Mouse (Mus musculus) C2C12 (cell line): ENCODE measurements around the gene Mafk. TPM values are rescaled to one million over a fixed set of nuclear protein-coding genes. Genes with fewer than 3 reads are reported as not detected.
A peak's percentile ranks its signal among the peaks of the same experiment; 100 is the strongest.

Experiments used
- H3K27me3 ChIP-seq: one replicate; pipeline ENCODE4 v1.6.1; 2011; ENCODE audit not compliant: control insufficient read depth, insufficient read depth, insufficient read length
- H3K36me3 ChIP-seq: one replicate; pipeline ENCODE4 v1.6.1; 2011; ENCODE audit not compliant: control insufficient read depth, insufficient read depth
- H3K4me3 ChIP-seq: one replicate; pipeline ENCODE4 v1.5.1; 2011; ENCODE audit warnings: mild to moderate bottlenecking, control low read depth; ENCODE audit not compliant: poor library complexity, insufficient read depth, severe bottlenecking
- H3K79me2 ChIP-seq: one replicate; pipeline ENCODE4 v1.6.1; 2011; ENCODE audit not compliant: control insufficient read depth, insufficient read depth
- H3K79me3 ChIP-seq: one replicate; pipeline ENCODE4 v1.6.1; 2011; ENCODE audit warnings: low read depth, control low read depth
- H3ac ChIP-seq: one replicate; pipeline ENCODE3; 2011; ENCODE audit warnings: low read depth; ENCODE audit not compliant: control insufficient read depth, insufficient read length
- CEBPB ChIP-seq: IDR thresholded peaks from one replicate; pipeline ENCODE4 v1.6.1; 2011; ENCODE audit warnings: low read depth, mild to moderate bottlenecking, control low read depth, moderate library complexity
- CTCF ChIP-seq: IDR thresholded peaks from one replicate; pipeline ENCODE4 v1.5.1; 2011; ENCODE audit not compliant: control insufficient read depth, insufficient read depth, insufficient read length
- FOSL1 ChIP-seq: IDR thresholded peaks from one replicate; pipeline ENCODE4 v1.8.0; 2011; ENCODE audit warnings: mild to moderate bottlenecking, low read length; ENCODE audit not compliant: poor library complexity, insufficient read depth, severe bottlenecking
- MAX ChIP-seq: IDR thresholded peaks from one replicate; pipeline ENCODE4 v1.6.1; 2011; ENCODE audit warnings: mild to moderate bottlenecking, control low read depth
- MYOD1 ChIP-seq: IDR thresholded peaks from one replicate; pipeline ENCODE4 v1.6.1; 2011; ENCODE audit warnings: low read depth; ENCODE audit not compliant: control insufficient read depth, insufficient read length
- MYOG ChIP-seq: IDR thresholded peaks from one replicate; pipeline ENCODE4 v1.6.1; 2011; ENCODE audit not compliant: control insufficient read depth, insufficient read length; ENCODE audit errors: extremely low read depth
- USF1 ChIP-seq: IDR thresholded peaks from one replicate; pipeline ENCODE4 v1.6.1; 2011; ENCODE audit warnings: low read depth, mild to moderate bottlenecking, control low read depth, moderate library complexity
- polyA plus RNA-seq: library from polyadenylated mRNA; unstranded; fragments of >200 nt; fragmentation: generic; extraction: Trizol; gene quantifications from one replicate; pipeline ENCODE4 v1.2.1, GENCODE M21; 2012; ENCODE audit warnings: missing spikeins

Gene Mafk
- polyA plus RNA-seq, 1 experiment = 11.9 TPM

- Histone ChIP-seq H3K36me3 (peaks cover 10% of the 10 kb centered on the region), H3K79me3 (no peaks in the 10 kb centered on the region), H3K4me3 (no peak overlapping the region), H3ac (no peak overlapping the region), H3K79me2 (no peaks in the 10 kb centered on the region), H3K27me3 (peaks cover 9% of the 10 kb centered on the region)
- TF ChIP-seq FOSL1 = no peak
- TF ChIP-seq MAX = no peak
- no peak for TF ChIP-seq USF1
- no peak for TF ChIP-seq MYOD1
- no peak for TF ChIP-seq CTCF
- no peak for TF ChIP-seq MYOG
- no peak for TF ChIP-seq CEBPB
Observed at GRCm38 (mm10) chr5:139818056-139818455, 26.7 kb downstream of the Mafk start.

DNA sequence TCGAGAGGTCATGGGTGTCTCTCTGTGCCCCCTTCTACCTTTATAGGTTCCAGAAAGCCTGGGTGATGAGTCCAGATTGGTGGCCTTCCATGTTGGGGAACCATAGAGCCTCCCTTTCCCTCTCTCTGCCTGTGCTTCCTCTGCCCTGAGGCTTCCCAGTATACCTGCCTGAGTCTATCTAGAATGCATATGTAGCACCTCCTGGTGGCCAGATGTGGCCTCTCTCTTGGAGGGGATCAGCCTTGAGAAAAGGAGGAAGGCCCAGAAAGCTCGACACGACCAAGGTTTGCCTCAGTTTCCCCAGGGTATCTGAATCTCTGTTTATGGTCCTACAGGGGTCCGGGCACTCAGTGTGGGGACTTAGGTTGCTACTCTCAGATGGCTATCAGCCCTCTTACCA is 27.5 kb downstream of the Mafk start:
- H3K36me3 ChIP-seq = peaks cover 13% of the 10 kb centered on the region
- H3K4me3 ChIP-seq = no peak overlapping the region
- no peak for TF ChIP-seq MAX
- no peak for TF ChIP-seq MYOD1
- TF ChIP-seq CTCF = no peak
- TF ChIP-seq FOSL1 = no peak
- no peak for TF ChIP-seq CEBPB
- TF ChIP-seq USF1 = no peak
- TF ChIP-seq MYOG = no peak
- H3K27me3 ChIP-seq = peaks cover 6% of the 10 kb centered on the region
- no peaks in the 10 kb centered on the region for H3K79me3 ChIP-seq
- H3ac ChIP-seq = no peak overlapping the region
- no peaks in the 10 kb centered on the region for H3K79me2 ChIP-seq

DNA sequence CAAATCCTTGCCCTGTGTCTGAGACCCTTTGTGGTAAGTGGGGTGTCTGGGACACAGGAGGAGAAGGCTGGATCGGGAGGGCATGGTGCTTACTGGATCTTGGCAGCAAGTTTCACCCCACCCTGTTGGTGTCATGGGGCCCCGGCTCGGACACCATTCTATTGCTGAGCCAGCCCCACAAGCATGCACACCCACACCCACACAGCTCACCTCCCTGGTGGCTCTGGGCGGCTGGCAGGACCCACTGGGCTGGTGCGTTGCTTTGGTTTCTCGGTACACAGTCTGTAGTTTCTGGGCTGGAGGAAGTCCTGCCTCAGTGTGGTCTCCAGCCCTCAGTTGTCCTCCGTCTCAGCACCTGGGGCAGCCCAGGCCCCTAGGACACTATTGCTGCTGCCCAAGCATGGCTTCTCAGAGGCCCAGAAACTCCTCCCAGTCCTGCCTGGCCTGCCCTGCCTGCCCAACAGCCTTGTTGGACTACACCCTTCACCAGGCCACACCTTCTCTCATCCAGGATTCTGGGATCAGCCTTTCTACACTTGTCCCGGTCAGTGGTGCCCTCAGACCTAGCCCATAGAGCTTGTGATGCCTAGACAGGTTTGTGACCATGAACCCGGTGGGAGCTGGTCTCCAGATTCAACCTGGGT is 28.3 kb downstream of the Mafk start, which contains the start of gene Tmem184a:
TSS of gene Tmem184a (minus strand) at position 380 of the 644 bp plus-strand sequence.
- H3K4me3 ChIP-seq = no peak within 1 kb of the TSS
- TF ChIP-seq MYOD1 (no peak), CEBPB (no peak), MYOG (no peak), CTCF (no peak), MAX (no peak), USF1 (no peak), FOSL1 (no peak)
- peaks cover 22% of the 10 kb centered on the region for H3K36me3 ChIP-seq
- H3K79me3 ChIP-seq = no peaks in the 10 kb centered on the region
- no peaks in the 10 kb centered on the region for H3K79me2 ChIP-seq
- no peaks in the 10 kb centered on the region for H3K27me3 ChIP-seq
- no peak within 1 kb of the TSS for H3ac ChIP-seq

GRCm38 (mm10) chr5:139821466-139822459 is 30.4 kb downstream of the Mafk start:
- no peak overlapping the region for H3ac ChIP-seq
- TF ChIP-seq MYOD1 (peak; percentile 3), CEBPB (no peak)
- peaks cover 18% of the 10 kb centered on the region for H3K79me2 ChIP-seq
- H3K36me3 ChIP-seq = peaks cover 30% of the 10 kb centered on the region
- no peaks in the 10 kb centered on the region for H3K27me3 ChIP-seq
- H3K4me3 ChIP-seq = no peak overlapping the region
- peaks cover 14% of the 10 kb centered on the region for H3K79me3 ChIP-seq

GRCm38 (mm10) chr5:139824531-139824930 is 33.2 kb downstream of the Mafk start:
- H3K4me3 ChIP-seq = no peak overlapping the region
- peaks cover 18% of the 10 kb centered on the region for H3K79me2 ChIP-seq
- H3K79me3 ChIP-seq = peaks cover 14% of the 10 kb centered on the region
- TF ChIP-seq FOSL1 (no peak), MYOG (no peak), CTCF (no peak), CEBPB (no peak), USF1 (no peak), MAX (no peak), MYOD1 (no peak)
- H3K36me3 ChIP-seq = peaks cover 30% of the 10 kb centered on the region
- H3ac ChIP-seq = no peak overlapping the region
- no peaks in the 10 kb centered on the region for H3K27me3 ChIP-seq
